Mouse (Mus musculus) right cerebral cortex, postnatal 4 days (tissue): ENCODE results near the gene Il1r1.

Experiments used
- DNase-seq: peaks from one replicate; pipeline ENCODE4 v3.0.0-alpha.2; 2022

The Il1r1 gene

DNA sequence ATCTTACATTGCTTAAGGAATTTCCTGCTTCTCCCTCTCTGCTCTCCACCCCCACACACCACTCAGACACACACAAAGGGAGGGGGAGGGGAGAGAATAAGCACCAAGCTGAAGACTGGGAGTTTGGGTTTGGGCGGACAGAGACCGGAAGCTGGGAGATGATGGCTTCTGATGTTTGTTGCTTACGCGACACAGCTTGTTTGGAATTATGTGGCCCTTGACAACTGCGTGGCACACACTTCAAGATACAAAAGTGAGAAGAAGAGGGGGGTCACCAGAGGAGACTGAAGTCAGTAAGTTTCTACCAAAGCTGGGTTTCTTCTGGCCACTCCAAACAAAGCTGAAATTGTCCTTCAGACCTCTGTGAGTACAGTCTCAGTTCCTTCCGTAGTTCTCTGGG, 99.6 kb downstream of the Il1r1 start, which contains the start of gene Il1rl2:
Gene Il1rl2 (plus strand): TSS at position 154 of the 400 bp plus-strand sequence.
- no peak for DNase-seq

DNA sequence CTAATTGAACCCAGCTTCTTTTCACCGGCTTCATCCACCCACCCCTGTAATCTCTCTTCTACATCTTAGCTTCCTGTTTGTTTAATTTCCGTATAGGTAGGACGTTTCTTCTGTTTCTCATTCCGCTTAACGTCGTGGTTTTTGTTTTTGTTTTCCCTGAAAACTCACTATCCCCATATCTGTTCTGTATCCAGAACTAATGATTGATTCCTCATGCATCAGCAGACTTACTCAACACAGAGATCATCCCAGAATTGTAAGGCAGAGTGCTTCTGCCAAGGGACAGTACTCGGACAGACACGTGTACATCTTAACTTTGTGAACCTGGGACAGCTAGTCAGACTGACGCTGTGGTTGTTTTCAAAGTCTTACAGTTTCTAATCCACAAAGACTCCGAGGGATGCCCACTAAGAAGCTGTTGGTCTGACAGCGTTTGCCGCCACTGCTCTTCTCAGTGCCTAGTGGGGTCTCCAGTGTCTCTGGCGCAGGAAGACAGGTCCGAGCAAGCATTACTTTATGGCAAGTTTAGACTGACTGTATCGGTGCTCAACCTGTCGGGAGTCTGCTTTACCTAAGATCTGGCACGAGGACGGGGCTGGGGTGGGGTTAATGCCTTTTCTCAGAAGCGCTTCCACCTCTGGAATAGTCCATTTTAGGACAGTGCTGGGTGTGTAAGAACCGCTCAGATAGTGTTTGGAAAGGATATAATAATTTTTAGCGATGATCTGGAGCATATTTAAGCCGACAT, 100.2 kb downstream of the Il1r1 start:
- no peak for DNase-seq

DNA sequence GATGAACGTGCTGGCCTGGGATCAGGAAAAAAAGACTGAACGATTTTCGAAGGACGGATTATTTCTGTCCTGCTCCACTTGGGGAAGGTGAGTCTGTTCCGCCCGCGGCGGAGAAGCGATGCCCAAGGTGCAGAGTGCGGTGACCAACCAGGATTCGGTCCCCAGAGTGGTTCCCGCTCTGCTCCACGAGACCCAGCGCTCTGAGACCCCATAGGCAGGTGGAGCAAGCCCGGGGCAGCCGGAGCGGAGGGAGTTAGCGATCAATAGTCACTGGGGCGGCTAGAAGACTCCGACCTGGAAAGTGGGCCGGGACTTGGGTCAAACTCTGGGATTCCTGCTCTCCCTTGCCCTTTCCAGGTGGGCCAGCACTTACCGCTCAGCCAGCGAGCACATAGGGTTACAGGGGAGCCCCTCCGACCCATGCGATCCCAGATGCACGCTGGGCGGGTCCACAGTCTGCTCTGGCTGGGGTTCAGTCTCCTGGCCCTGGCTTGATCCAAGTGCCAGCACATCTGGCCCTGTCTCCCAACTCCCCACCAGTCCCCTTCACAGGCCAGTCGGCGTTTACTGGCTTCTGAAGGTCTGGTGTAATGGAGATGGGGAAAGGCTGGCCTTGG, 100.9 kb downstream of the Il1r1 start:
- DNase-seq: no peak

DNA sequence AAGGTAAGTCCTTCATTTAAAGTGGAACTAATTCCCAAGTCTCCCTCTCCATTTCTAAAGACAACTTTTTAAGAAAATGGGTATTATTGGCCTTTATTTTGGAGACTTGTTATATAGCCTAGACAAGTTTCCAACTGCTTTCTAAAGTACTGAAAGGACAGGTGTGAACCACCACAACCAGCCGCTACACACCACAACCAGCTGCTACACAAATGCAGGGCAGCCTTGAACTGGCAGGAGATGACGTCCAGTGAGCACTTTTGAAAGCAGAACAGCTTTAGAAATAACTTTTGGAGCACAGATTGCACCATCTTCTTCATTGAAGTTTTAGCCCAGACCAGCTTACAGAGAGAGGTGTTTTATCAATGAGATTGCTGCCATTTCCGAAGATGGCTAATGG, 102.7 kb downstream of the Il1r1 start:
- DNase-seq: no peak

DNA sequence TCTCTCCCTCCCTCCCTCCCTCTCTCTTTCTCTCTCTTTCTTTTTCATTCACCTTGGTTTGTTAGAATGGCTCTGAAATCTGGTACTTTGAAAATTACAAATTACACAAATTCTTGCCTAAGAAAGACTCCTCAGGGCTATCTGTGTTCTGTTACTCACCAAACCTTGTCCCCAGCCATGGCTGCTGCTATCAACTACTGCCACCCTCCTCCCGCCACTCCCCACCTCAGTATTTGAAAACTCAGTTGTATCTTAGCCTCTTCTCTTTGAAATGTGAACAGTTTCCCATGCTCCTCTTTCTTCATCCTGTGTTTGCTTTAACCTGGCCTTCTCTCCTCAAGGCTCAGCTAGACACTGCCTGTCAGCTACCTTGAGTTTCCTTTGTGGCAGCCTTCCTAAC, 104.6 kb downstream of the Il1r1 start:
- no peak for DNase-seq

DNA sequence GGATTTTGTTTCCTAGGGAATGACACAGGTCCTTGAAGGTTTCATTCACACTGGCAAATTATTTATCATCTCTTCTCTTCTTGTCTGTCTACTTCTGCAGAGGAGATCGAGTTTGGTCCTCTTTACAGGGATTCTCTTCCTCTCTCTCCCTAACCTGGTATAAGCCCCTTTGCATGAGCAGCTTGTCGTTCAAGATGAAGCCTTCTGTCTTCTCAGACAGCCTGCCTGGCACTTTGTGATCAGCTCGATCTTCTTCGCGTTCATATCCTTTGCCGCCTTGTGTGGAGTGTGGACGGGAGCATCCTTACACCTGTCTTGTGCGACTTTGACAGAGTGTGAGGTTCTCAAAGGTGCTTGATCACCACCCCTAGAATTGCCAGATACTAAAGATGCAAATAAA, 105.3 kb downstream of the Il1r1 start:
- DNase-seq: no peak

DNA sequence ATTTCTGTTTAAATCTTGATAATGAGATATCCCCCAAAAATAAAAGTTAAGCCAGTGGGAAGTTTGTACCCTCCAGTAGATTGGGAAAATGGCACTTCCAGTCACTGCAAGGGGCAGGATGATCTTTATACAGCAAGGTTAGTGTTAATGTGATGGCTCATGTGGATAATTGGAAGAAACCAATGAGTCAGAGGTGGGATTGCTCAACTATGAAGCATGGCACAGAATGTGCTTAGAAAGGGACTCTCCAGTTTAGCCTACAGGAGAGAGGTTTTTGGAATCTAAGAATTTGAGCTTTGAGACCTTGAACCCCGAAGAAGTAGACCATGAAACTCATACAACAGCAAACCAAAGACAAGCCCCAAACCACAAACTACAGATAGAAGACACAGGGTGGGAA, 114.5 kb downstream of the Il1r1 start:
- no peak for DNase-seq

DNA sequence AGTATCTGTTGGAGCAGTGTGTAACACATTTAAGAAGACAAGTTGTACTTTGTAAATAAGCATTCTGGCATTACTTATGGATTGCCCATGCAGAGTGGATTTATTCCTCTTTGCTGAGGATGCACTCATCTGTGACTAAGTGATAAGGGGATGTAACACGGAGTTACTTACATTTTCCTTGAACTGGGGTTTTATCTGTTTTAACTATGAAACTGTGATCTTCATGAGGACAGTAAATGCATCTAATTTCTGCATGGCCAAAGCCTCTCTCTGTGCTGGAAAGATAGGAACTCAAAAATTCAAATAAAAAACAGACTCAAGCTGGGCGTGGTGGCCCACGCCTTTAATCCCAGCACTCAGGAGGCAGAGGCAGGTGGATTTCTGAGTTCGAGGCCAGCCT, 115.2 kb downstream of the Il1r1 start:
- DNase-seq: no peak

GRCm38 (mm10) chr1:40352158-40352903, 127.5 kb downstream of the Il1r1 start:
- DNase-seq: no peak

DNA sequence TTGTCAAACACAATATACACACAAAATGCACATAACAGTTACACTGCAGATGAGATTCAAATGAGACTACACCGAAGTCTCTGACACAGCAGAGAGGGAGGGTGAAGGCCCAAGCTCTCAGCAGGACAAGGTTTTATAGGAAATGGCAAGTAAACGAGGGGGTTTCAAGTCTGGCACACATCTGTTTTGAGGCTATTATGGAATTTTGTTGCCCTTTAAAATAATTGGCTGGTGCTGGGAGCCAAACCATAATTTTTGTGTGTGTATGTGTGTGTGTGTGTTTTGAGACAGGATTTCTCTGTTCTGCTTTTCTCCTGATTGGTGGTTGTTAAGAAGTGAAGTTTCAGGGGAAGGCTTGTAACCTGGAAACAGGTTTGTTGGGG, 128.0 kb downstream of the Il1r1 start:
- DNase-seq: no peak

DNA sequence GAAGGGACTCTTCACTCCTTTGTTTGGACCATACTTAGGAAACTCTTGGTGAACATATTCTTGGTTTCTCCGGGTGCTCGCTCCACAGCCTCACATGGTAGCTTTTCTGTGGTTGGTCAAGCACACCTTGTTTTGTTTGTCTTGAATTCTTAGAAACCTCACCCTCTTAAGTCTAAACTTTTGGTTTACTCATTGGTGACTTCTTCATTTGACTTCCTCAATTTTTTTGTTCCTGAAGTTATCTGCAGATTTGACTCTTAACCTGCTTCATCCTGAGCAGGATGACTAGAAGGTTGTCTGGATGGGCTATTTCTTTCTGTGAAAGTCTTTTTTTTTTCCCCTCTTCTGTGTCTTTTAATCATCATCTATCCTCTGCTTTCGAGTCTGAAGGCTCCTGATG, 129.8 kb downstream of the Il1r1 start:
- no peak for DNase-seq

GRCm38 (mm10) chr1:40355431-40355843, 130.6 kb downstream of the Il1r1 start:
- no peak for DNase-seq

DNA sequence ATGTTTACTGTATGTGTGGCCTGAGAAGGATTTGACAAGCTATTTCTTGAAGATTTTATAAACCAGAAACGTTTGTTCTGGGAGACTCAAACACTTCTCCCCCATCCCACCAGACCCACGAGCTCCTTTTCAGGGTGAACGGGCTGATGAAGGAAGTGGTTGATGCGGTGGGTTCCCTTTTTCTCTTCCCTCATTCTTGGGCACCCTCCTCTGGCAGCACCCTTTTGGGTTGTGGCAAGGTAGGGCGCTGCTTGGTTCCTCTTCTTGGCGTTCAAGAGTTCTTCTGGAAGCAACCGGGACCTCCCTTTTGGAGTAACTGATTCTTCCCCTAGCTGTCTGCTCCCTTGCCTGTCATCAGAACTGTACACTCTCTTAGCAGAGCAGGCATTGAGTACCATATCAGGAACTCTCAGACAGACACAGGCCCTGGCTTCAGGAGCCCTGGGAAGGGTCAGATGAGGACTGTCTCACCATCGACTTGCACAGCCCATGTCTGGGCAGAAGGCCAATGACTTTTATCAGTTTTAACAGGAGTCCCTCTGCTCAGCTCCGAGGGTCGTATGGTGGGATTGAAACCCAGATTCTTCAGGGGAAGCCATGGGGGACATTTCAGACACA, 131.1 kb downstream of the Il1r1 start:
- DNase-seq: no peak

- DNase-seq: no peak
Measured at GRCm38 (mm10) chr1:40357921-40358320, 133.0 kb downstream of the Il1r1 start.

GRCm38 (mm10) chr1:40358351-40358750, 133.5 kb downstream of the Il1r1 start:
- no peak for DNase-seq

- no peak for DNase-seq
Measured at GRCm38 (mm10) chr1:40358771-40359181, 133.9 kb downstream of the Il1r1 start.

DNA sequence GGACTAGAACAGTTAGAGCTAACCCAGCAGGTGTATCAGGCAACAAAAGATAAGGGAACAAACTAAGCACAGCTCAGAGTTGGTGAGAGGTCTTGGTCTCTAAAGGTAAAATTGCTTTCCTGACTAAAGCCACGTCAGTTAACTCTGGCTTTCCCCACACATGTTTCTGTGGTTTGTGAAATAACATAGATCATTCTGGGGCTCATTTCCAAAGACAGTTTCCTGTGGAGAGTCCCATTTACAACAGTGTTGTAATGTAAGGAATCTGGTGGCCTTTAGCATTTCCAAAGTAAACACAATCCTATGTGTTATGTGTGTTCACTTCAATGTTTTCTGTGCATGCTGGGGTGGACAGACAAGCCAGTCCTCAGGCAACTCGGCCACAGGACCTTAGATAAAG, 134.9 kb downstream of the Il1r1 start:
- no peak for DNase-seq

- no peak for DNase-seq
Measured at GRCm38 (mm10) chr1:40360969-40361368, 136.1 kb downstream of the Il1r1 start.

DNA sequence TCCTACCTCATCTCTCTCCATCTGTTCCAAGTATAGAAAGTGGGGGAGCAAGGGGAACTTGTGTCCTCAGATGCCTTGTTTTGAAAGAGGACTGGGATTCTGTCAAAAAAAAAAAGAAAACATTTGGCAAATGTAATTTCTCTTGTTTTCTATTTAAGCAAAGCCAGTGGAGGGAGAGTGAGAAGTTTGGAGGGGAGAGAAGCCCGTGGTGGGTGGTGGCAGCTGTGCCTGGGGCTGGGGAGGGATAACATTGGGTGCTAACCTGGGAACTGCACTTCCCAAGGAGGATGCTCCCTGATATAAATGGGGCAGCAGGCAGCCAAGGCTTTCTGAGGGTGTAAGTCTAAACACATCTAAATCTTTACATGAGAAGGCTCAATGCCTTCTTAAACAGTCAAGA, 136.7 kb downstream of the Il1r1 start:
- DNase-seq: no peak

DNA sequence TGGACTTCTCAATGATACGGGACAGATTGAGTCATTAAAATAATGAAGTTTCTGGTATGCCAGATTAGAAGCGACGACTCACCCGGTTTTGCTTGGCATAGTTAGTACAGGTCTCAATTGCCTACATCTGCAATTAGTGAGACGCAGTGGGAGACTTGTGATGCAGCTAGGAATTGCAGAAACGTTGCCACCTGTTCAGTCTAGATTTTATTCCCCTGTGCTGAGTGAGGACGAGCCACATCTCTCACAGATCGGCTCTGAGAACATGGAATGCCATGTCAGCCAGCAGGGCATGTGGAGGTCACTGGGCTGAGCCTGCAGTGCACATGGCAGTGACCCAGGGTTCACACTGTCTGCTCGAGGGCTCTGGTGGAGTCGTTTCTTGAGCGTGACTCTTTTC, 137.9 kb downstream of the Il1r1 start:
- DNase-seq: no peak
